Mouse (Mus musculus) gonadal fat pad, adult 2 months (tissue): Measurements from ENCODE around the gene Tlk1. TPM values are rescaled to one million over a fixed set of nuclear protein-coding genes. Genes with fewer than 3 reads are reported as not detected.
A peak's percentile ranks its signal among the peaks of the same experiment; 100 is the strongest.

Experiments used
- DNase-seq: peaks from one replicate; pipeline ENCODE4 v3.0.0-alpha.2; 2012; ENCODE audit warnings: low read depth
- polyA plus RNA-seq: library from polyadenylated mRNA; depleted of rRNA; stranded (reverse); fragments of >200 nt; gene quantifications from 2 replicates; pipeline ENCODE4 v1.2.3, GENCODE M21; 2012

The Tlk1 gene
- polyA plus RNA-seq, 1 experiment: 14.1 TPM

- DNase-seq: no peak
Measured at GRCm38 (mm10) chr2:70793276-70793675, 32.3 kb downstream of the Tlk1 start.

- no peak for DNase-seq
Measured at GRCm38 (mm10) chr2:70790246-70790645, 35.3 kb downstream of the Tlk1 start.

- DNase-seq: no peak
Measured at GRCm38 (mm10) chr2:70789331-70789730, 36.2 kb downstream of the Tlk1 start.

GRCm38 (mm10) chr2:70784447-70784846 lies 41.1 kb downstream of the Tlk1 start:
- no peak for DNase-seq

GRCm38 (mm10) chr2:70783504-70783903 lies 42.0 kb downstream of the Tlk1 start:
- DNase-seq: peak; percentile 40

- DNase-seq: no peak
Measured at GRCm38 (mm10) chr2:70779634-70780033, 45.9 kb downstream of the Tlk1 start.

GRCm38 (mm10) chr2:70776744-70777143 lies 48.8 kb downstream of the Tlk1 start:
- DNase-seq: no peak

GRCm38 (mm10) chr2:70764734-70765133 lies 60.8 kb downstream of the Tlk1 start:
- no peak for DNase-seq

- no peak for DNase-seq
Measured at GRCm38 (mm10) chr2:70762741-70763140, 62.8 kb downstream of the Tlk1 start.

GRCm38 (mm10) chr2:70752149-70752548 lies 73.4 kb downstream of the Tlk1 start:
- no peak for DNase-seq

GRCm38 (mm10) chr2:70751655-70752054 lies 73.9 kb downstream of the Tlk1 start:
- no peak for DNase-seq

- no peak for DNase-seq
Measured at GRCm38 (mm10) chr2:70742588-70742987, 82.9 kb downstream of the Tlk1 start.

- DNase-seq: no peak
Measured at GRCm38 (mm10) chr2:70741901-70742300, 83.6 kb downstream of the Tlk1 start.

GRCm38 (mm10) chr2:70736008-70736407 lies 89.5 kb downstream of the Tlk1 start:
- DNase-seq: no peak

GRCm38 (mm10) chr2:70735534-70735933 lies 90.0 kb downstream of the Tlk1 start:
- no peak for DNase-seq

GRCm38 (mm10) chr2:70727089-70727488 lies 98.4 kb downstream of the Tlk1 start:
- no peak for DNase-seq

- DNase-seq: no peak
Measured at GRCm38 (mm10) chr2:70723610-70724243, 101.8 kb downstream of the Tlk1 start.

- no peak for DNase-seq
Measured at GRCm38 (mm10) chr2:70710878-70711277, 114.7 kb downstream of the Tlk1 start.

- no peak for DNase-seq
Measured at GRCm38 (mm10) chr2:70710236-70710635, 115.3 kb downstream of the Tlk1 start.

GRCm38 (mm10) chr2:70708986-70709730 lies 116.4 kb downstream of the Tlk1 start:
- DNase-seq: no peak

- DNase-seq: no peak
Measured at GRCm38 (mm10) chr2:70702403-70702802, 123.1 kb downstream of the Tlk1 start.

GRCm38 (mm10) chr2:70701571-70701970 lies 124.0 kb downstream of the Tlk1 start:
- no peak for DNase-seq

GRCm38 (mm10) chr2:70700851-70701250 lies 124.7 kb downstream of the Tlk1 start:
- no peak for DNase-seq
